Mouse (Mus musculus) midbrain, embryonic 11.5 days (tissue): ENCODE measurements at regions not wholly inside any gene's neighbourhood (a gene's known extent, or its start where the extent isn't known, plus 50 kb on each side); places are given as distances from the start of the nearest gene placed in this dataset.

ENCODE experiments used
- ATAC-seq: fragments of 200-750 bp; cut with Nextera tagmentation; 2 replicates; pipeline ENCODE4 v1.8.0; 2017; ENCODE audit warnings: moderate TSS enrichment, moderate library complexity; ENCODE audit not compliant: low FRiP score
- DNase-seq: peaks from one replicate; pipeline ENCODE4 v3.0.0; 2015; ENCODE audit warnings: low spot score; ENCODE audit errors: missing footprints
- H3K27ac ChIP-seq: fragments of 300-500 bp; sonication (generic); 2 replicates; pipeline ENCODE4 v1.5.1; 2014; ENCODE audit warnings: low read depth, low read length
- H3K27me3 ChIP-seq: fragments of 300-500 bp; sonication (generic); 2 replicates; pipeline ENCODE4 v1.6.1; 2014; ENCODE audit warnings: mild to moderate bottlenecking, low read length, moderate library complexity, mixed read lengths; ENCODE audit not compliant: control insufficient read depth, insufficient read depth
- H3K36me3 ChIP-seq: fragments of 300-500 bp; sonication (generic); 2 replicates; pipeline ENCODE4 v1.6.1; 2014; ENCODE audit warnings: mild to moderate bottlenecking, low read length, moderate library complexity, mixed read lengths; ENCODE audit not compliant: control insufficient read depth, insufficient read depth
- H3K4me1 ChIP-seq: fragments of 300-500 bp; sonication (generic); 2 replicates; pipeline ENCODE4 v1.6.1; 2014; ENCODE audit warnings: low read length; ENCODE audit not compliant: control insufficient read depth, insufficient read depth
- H3K4me2 ChIP-seq: fragments of 300-500 bp; sonication (generic); 2 replicates; pipeline ENCODE4 v1.6.1; 2014; ENCODE audit warnings: mild to moderate bottlenecking, moderate library complexity
- H3K4me3 ChIP-seq: fragments of 300-500 bp; sonication (generic); 2 replicates; pipeline ENCODE4 v1.5.1; 2014; ENCODE audit warnings: low read depth, low read length
- H3K9ac ChIP-seq: fragments of 300-500 bp; sonication (generic); 2 replicates; pipeline ENCODE4 v1.6.1; 2014; ENCODE audit warnings: low read length
- H3K9me3 ChIP-seq: fragments of 300-500 bp; sonication (generic); 2 replicates; pipeline ENCODE4 v1.6.1; 2016; ENCODE audit warnings: low read length; ENCODE audit not compliant: control insufficient read depth
- WGBS: fragments of 180-500 bp; shearing (Covaris S2); extraction: QIAGEN DNeasy Blood & Tissue Kit; methylation state at CpG from one replicate; pipeline ENCODE4 v1.1.7; 2014; 5-methylcytosine and 5-hydroxymethylcytosine counted together

DNA sequence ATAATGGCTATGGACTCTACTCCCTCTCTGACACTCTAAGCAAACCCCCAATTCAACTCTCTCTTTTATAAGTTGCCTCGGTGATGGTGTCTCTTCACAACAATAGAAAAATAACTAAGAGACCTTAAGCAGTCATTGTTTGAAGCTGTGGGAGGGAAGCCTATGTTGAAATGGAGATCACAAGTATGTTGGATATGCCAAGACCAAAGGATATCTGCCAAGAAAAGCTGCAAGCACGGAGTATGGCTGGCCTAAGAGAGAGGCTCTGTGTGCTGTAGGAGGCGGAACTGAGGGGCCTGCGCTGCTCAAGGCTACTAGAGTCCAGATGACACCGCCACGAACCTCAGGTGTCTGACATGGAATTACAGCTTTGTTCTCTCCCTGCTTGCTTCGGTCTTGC lies 55.3 kb upstream of the Ctnnbl1 start:
- no peaks in the 10 kb centered on the region for H3K36me3 ChIP-seq
- DNase-seq (no peak), ATAC-seq (no peak)
- H3K9me3 ChIP-seq = no peaks in the 10 kb centered on the region
- no peak overlapping the region for H3K27ac ChIP-seq
- H3K4me3 ChIP-seq = no peak overlapping the region
- H3K9ac ChIP-seq = no peak overlapping the region
- H3K4me1 ChIP-seq = no peaks in the 10 kb centered on the region
- H3K27me3 ChIP-seq = no peaks in the 10 kb centered on the region
- 78% methylated on average over 7 of the region's 7 CpGs for WGBS
- H3K4me2 ChIP-seq = no peak overlapping the region
